Mouse (Mus musculus) left cerebral cortex, adult 9 months (tissue): Measurements from ENCODE around the gene Gm37240.
"Not testable (repeated sequence)": the region's sequence is repeated elsewhere in the genome, so short reads cannot be mapped to it uniquely, and the experiment has no call there.

ENCODE experiments used
- DNase-seq, 2 experiments: peaks; one replicate each; pipeline ENCODE4 v3.0.0; 2022; ENCODE audit warnings: low spot score in 2 of 2

Gm37240 gene

DNA sequence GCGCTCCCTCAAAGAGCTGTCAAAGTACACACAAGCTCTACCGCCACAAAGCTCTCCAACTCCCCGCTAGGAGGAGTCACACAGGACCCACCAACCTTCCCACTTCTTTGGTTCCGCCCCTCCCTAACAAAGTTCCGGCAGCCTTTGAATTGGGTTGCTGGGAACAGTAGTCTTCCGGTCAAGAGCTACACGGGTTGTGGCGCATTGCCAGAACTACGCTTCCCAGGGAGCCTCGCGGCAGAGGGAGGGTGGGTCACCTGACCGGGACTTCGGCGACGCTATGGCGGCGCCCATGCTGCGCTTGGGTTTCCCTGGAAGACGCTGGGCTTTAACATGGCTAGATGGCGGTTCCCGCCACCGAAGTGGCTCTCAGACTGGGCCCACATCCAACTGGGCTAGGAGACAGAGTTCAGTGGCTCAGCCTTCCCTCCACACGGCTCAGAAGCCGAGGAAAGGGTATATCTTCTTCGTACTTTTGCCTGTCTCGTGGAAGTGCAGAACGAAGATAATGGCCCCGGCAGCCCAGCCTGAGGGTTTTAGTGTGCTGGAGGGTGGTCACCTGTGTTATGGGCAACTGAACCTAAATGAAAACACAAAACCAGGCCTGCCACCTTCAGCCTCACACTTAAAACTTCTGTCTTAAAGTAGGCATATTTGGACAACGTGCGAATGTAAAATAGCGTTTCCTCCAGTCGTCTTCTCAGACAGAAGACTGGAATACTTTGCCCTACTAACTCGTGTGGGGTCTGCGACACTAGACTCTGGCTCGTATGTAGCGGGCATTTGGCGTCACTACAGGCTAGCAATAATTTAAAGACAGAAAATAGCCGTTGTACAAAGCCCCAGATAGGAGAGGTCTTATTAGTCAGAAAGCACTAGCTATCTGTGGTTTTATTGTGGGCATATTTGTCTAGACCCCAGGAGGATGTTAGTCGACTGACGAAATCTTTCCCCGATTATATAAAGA lies 313.2 kb downstream of the Gm37240 start, which contains the start of gene Gatb:
Gene Gatb (plus strand): TSS at position 256 of the 967 bp plus-strand sequence.
- peak; percentile 96 to 99 for DNase-seq

- no peak for DNase-seq
Measured at GRCm38 (mm10) chr3:85573216-85573863, 314.0 kb downstream of the Gm37240 start.

DNA sequence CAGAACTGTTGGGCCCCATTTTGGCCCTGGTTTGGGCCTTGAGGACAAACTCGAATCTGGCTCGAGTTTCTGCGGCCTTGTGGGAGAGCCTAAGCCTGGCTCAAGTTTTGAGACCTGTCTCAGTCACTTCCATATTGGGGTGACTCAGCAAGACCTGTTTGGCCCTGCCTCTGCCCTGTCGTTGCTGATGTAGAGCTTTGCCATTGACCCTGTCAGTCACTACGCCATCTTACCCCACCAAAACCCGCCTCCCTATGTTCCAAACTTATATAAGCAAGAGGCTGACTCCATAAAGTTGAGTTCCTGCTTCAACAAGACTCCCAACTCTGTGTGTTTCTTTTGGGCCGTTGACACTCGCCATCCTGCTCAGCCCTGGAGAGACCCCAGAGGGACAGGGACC lies 314.8 kb downstream of the Gm37240 start:
- DNase-seq = not testable (repeated sequence)

DNA sequence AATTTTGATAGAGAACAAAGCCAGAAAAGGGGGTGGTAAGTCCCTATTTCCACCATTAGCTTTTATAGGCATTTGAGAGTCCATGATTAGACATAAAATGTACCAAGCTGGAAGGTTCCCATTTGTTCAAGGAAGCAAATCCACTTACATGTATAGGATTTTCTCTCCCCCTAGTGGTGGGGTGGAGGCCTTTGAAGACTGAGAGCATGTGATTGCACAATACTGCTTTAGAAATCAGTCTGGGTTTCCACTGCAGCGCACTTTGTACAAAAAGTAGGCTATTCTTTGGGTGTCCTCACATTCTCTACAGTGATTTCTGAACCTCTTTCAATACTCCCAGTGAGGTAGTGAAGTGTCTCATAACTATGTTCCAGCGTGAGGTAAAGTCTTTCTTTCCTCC lies 316.0 kb downstream of the Gm37240 start:
- peak; percentile 66 to 87 for DNase-seq

DNA sequence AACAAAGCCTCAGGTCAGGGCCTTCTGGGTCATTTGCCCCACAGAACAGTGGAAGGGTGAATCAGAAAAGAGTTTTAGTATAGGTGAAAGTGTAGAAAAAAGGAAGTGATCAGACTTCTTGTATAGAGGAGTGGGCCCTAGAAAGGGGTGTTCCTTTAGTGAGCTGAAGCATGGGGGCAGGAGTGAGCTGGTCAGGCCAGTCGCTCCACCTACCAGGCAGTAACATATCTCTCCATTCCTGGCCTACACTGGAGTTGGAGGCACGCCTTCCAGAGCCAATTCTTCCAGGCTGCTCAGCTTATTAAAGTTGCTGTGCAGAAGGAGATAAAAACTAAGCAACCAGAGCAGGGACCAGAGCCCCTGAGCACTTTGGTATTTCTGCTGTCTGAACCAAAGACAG lies 322.7 kb downstream of the Gm37240 start:
- DNase-seq = no peak

DNA sequence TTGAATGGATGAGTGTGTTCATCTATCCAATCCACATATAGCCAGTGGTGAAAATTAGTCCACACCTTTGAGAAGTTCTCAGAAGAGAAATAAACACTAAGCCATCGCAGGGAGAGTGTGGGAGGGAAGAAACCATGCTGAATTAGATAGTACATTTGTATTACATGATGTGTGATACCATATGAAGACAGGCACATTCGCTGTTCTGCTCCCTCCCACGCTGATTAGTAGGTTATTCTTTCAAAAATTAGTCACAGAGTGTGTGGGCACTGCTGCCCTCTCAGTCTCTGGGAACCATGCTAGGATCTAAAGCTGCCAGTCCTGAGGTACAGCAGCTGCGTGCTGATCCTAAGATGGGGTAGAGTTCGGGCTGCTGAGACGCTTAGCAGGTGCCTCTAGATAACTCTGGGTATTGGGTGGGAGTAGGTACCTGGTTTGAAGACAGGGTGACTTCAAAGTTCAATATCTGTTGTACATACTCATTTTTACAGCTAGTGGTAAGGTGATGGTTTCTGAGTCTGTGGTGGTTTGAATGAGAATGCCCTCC lies 333.5 kb downstream of the Gm37240 start:
- DNase-seq = peak; percentile 59 to 67

GRCm38 (mm10) chr3:85551352-85551751 lies 336.0 kb downstream of the Gm37240 start:
- DNase-seq = no peak

DNA sequence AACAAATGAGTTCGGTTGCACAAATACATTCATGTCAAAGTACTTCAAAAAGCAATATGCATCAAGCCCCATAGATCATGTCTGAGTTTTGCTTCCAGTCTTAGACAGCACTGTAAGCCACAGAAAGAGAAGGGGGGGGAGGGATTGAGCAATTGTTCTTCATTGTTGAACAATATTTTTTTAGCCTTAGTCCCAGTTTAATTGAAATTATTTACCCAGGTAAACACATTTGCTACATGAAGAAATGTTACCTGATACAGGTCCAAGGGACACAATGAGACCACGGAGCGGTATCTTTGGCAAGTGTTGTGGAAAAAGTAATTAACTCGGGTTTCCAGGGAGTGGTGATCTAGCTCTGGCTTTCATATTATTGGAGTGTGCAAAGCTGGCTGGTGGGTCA lies 337.0 kb downstream of the Gm37240 start:
- DNase-seq = no peak

DNA sequence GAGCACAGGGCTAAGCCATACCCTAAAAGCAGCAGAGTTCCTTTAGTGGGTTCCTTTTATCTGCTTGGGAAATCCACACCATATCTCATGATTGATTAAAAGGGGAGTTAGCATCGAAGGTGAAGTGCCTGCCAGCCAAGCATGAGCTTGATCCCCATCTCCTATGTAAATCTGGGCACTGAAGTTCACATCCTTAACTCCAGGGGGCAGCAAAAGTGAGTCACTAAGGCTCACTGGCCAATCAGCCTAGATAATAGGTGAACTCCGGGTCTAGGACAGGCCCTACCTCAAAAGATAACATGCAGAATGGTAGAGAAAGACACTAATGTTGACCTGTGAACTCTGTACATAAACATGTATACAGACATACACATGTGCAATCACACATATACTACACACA lies 343.7 kb downstream of the Gm37240 start:
- no peak for DNase-seq

DNA sequence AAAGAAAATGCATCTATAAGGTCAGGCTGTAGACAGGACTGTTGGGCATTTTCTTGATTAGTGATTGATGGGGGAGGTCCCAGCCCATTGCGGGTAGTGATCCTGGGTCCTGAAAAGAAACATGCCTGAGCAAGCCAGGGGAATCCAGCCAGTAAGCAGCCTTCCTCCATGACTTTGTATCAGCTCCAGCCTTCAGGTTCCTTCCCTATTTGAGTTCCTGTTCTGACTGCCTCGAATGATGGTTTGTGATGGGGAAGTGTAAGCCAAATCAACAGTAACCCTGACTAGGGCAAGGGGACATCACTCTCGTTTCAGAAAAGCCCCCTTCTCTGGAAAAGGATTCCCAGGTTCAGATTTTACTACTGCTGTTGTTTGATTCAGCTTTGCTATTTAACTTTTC lies 344.6 kb downstream of the Gm37240 start:
- no peak for DNase-seq

DNA sequence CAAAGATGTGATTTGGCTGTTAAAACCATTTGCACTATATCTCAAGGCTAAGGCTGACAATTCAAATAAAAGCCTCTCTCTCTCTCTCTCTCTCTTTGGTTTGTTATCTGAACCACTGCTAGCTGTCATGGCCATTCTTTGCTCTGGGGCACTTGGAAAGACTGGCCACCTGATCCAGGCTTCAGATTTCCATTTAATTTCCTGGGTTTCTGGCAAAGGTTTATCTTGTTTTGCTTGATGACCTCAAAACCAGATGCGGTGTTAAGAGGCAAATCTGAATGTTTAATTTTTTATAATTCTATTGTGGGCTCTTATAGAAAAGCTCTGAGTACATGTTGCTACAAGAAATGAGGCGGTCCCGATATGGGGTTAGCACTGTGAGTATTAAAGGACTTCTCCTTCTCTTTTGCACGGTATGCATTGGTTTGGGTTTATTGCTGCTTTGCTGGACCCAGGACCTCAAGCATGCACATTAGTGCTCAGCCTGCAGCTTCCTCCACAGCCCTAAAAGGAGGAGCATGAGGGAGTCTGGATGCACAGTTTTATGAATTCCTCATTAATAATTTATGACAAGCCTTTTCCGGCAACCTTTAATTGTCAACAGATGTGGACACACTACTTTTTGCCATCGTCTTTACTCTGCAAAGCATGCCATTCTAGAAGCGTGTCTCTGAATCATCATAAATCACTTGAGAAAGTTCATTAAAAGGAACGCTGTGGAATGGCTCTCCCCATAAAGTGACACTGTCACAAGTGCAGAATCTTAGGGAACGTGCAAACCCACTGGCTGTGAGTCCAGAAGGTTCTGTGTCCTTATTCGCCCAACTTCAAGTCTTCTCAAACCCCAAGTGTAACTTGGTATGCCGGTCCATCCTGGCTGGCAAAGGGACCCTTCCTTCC lies 351.4 kb downstream of the Gm37240 start:
- no peak for DNase-seq

DNA sequence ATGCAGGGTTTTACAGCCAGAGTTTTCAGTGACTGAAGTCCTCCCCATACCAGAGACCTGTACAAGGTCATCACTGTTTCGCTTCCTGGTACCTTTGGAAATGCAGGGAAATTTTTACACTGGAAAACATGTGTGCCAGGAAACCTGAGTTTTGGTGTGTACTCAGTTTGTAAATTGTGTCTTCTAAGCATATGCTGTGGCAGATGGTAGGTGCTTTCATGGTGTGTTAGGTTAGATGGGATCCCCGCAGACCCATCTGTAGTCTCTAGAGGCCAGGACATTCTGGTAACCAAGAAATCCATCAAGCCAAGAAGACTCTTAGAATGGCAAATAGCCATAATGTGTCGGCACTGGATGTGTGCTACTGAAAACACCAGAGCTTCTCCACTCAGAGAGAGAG lies 352.3 kb downstream of the Gm37240 start:
- DNase-seq = peak in 1 of 2 experiments; percentile 19

- DNase-seq = no peak
Measured at GRCm38 (mm10) chr3:85532376-85532775, 354.9 kb downstream of the Gm37240 start.

DNA sequence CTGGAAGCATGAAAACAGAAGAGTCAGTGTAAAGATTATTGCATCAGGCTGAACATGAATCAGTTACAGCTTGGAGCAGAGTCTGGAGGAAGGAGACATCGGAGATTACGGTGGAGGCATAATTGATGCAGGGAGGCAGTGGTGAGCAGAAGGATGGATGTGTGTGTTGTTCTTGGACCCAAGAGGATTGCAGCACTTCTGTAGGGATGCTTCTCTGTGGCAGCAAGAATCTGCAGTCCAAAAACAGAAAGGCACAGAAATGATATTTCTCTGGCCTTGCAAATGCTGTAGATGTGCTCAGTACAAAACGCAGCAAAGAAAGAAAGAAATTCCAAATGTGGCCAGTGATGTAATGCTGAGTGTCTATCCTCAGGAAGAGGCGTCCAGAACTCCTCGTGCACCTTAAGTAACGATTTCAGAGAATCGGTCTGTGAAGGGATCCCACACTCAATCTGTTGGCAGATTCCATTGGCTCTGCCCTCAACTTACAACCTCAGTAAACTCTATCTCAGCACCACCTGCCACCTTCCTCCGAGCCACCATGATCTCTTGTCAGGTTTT lies 356.6 kb downstream of the Gm37240 start:
- peak; percentile 52 to 68 for DNase-seq

DNA sequence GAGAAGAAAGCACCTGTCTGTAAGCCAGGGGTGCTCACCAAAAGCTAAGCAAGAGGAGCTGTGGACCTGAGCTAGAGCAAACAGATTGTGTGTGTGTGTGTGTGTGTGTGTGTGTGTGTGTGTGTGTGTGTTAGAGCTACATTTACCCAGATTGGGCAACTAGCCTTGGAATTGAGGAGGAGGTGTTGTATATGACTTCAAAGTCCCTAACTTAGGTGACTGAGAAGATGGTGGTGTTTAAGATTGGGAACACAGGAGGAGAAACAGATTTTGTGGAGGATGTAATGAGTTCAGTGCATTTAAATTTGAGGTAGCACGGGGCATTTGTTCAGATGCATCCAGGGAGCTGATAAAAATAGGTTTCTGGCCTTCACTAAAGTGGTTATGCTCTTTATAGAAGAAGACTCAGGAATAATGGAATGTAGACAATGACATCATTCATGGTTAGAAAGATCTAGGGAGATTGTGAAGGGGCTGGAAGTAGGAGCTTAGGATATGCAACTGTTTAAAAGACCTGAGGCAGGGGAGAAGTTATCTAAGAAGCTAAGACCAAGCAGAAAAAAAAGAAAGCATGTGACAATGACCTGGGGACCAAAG lies 365.9 kb downstream of the Gm37240 start:
- DNase-seq = peak; percentile 82 to 84

- no peak for DNase-seq
Measured at GRCm38 (mm10) chr3:85518668-85519067, 368.6 kb downstream of the Gm37240 start.

GRCm38 (mm10) chr3:85518072-85518471 lies 369.2 kb downstream of the Gm37240 start:
- no peak for DNase-seq

GRCm38 (mm10) chr3:85516739-85517396 lies 370.4 kb downstream of the Gm37240 start:
- no peak for DNase-seq

DNA sequence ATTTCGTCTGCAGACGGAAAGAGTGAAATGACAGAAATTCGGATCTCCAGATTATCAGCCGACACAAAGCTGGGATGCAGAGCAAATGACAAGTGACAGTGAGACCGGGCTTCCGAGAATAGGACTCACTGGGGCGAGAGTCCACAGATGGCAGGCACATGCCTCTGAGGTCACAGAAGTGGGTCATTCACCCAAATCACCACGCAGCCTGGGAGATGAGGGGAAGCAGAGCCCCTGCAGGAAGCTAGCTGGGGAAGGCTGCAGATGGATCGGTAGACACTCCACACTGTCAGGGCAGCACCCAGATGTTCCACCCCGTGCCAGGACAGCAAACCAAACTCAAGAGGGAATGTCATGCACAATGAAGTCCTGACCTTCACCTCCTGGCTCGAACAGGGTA lies 372.6 kb downstream of the Gm37240 start:
- DNase-seq = no peak

DNA sequence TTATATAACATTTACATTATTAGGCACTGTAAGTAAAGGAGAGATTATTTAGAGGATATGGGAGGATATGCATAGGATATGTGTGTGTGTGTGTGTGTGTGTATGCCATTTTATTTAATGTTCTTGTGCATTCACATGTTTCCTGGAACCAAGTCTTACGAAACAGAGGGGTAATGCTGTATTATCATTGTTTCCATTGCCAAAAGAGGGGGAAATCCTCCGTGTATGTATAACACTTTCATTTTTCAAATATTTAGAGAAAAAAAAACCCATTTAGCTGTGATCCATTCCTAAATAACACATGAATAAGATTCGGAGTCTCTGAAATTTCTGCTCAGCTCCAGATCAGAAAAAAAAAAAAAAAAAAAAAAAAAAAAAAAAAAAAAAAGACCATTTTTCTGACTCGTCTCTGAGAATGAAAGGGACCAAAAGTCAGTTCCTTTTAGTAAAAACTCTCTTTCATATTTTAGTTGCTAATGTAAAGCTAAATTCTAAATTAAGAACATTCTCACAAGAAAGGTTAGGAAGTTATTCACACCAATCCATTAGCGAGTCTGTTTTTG lies 378.5 kb downstream of the Gm37240 start:
- DNase-seq = no peak
